Mouse (Mus musculus): Measurements from ENCODE around the gene Ap4b1.

GRCm38 (mm10) chr3:103835951-103836310, 26.6 kb downstream of the Ap4b1 start:
- TF ChIP-seq CTCF (IDR thresholded peaks at IDR 0.05; ENCODE audit: low read depth) = no peak
- TF ChIP-seq EP300 (IDR thresholded peaks at IDR 0.05; ENCODE audit: low read depth) = no peak

Measured in liver, postnatal 0 days (tissue).